Mouse (Mus musculus): ENCODE data around the gene Nek1. TPM values are rescaled to one million over a fixed set of nuclear protein-coding genes. Genes with fewer than 3 reads are reported as not detected.

Gene Nek1
- polyA plus RNA-seq, 1 experiment from 2014 or later, result 9.2 TPM

- H3K4me2 ChIP-seq, result 0 out of 2 replicates have a peak overlapping the region, but pooled peaks have one; percentile 13
- 19% methylated on average over 6 of the region's 6 CpGs for WGBS (ENCODE audit: insufficient replicate concordance)
- no peak for DNase-seq
Observed at GRCm38 (mm10) chr8:60965306-60965705, 27.7 kb upstream of the Nek1 start.

GRCm38 (mm10) chr8:60965741-60966140 lies 27.3 kb upstream of the Nek1 start:
- Histone ChIP-seq H3K36me3 (0 out of 2 replicates have a peak, but pooled peaks cover 3% of the 10 kb centered on the region), H3K4me3 (replicated peaks) (no peak overlapping the region), H3K27me3 (no peaks in the 10 kb centered on the region), H3K9ac (no peak overlapping the region), H3K4me2 (no peak overlapping the region), H3K9me3 (replicated peaks) (no peaks in the 10 kb centered on the region), H3K27ac (0 out of 2 replicates have a peak overlapping the region, but pooled peaks have one; percentile 6), H3K4me1 (replicated peaks) (peaks cover 77% of the 10 kb centered on the region)
- ATAC-seq (ENCODE audit: low read depth) (no peak), DNase-seq (no peak)
- WGBS (ENCODE audit: insufficient replicate concordance), result 63% methylated on average over 3 of the region's 3 CpGs

More at GRCm38 (mm10) chr8:60965306-60965705, 27.7 kb upstream of the Nek1 start:
- Histone ChIP-seq H3K9me3 (replicated peaks) (no peaks in the 10 kb centered on the region), H3K36me3 (0 out of 2 replicates have a peak, but pooled peaks cover 3% of the 10 kb centered on the region), H3K4me1 (replicated peaks) (peaks cover 75% of the 10 kb centered on the region), H3K27ac (peak overlapping the region; percentile 6; the same call in 1 of the 2 replicates), H3K9ac (peak overlapping the region; percentile 14; the same call in 1 of the 2 replicates), H3K27me3 (no peaks in the 10 kb centered on the region), H3K4me3 (replicated peaks) (no peak overlapping the region)
- ATAC-seq (ENCODE audit: low read depth), result peak; percentile 37; the same call in 1 of the 2 replicates

- Histone ChIP-seq H3K4me3 (replicated peaks) (0 out of 2 replicates have a peak overlapping the region, but pooled peaks have one; percentile 5), H3K4me1 (replicated peaks) (peaks cover 90% of the 10 kb centered on the region), H3K27ac (peak overlapping the region; percentile 88), H3K27me3 (no peaks in the 10 kb centered on the region), H3K9me3 (replicated peaks) (no peaks in the 10 kb centered on the region), H3K36me3 (0 out of 2 replicates have a peak, but pooled peaks cover under 1% of the 10 kb centered on the region), H3K4me2 (peak overlapping the region; percentile 51), H3K9ac (peak overlapping the region; percentile 58)
- ATAC-seq (ENCODE audit: low read depth), result 0 out of 2 replicates have a peak, but pooled peaks have one; percentile 37
- no peak for DNase-seq
- WGBS (ENCODE audit: insufficient replicate concordance), result 31% methylated on average over 2 of the region's 2 CpGs
Observed at GRCm38 (mm10) chr8:60969091-60969490, 23.9 kb upstream of the Nek1 start.

- 72% methylated on average over 4 of the region's 4 CpGs for whole genome bisulfite sequencing (ENCODE audit: insufficient replicate concordance)
- H3K36me3 ChIP-seq, result no peaks in the 10 kb centered on the region
- ATAC-seq (ENCODE audit: low read depth) (no peak), DNase-seq (no peak)
- H3K4me2 ChIP-seq, result peak overlapping the region; percentile 25
- H3K27ac ChIP-seq, result peak overlapping the region; percentile 90
- peaks cover 86% of the 10 kb centered on the region for H3K4me1 ChIP-seq (replicated peaks)
- H3K9me3 ChIP-seq (replicated peaks), result no peaks in the 10 kb centered on the region
- 0 out of 2 replicates have a peak overlapping the region, but pooled peaks have one; percentile 49 for H3K9ac ChIP-seq
- H3K27me3 ChIP-seq, result no peaks in the 10 kb centered on the region
- no peak overlapping the region for H3K4me3 ChIP-seq (replicated peaks)
Observed at GRCm38 (mm10) chr8:60971808-60972207, 21.2 kb upstream of the Nek1 start.

GRCm38 (mm10) chr8:60973448-60973847 lies 19.5 kb upstream of the Nek1 start:
- H3K4me3 ChIP-seq (replicated peaks), result peak overlapping the region; percentile 30
- H3K4me2 ChIP-seq, result peak overlapping the region; percentile 61
- H3K9ac ChIP-seq, result peak overlapping the region; percentile 56
- no peaks in the 10 kb centered on the region for H3K27me3 ChIP-seq
- DNase-seq (peak; percentile 76), ATAC-seq (ENCODE audit: low read depth) (peak; percentile 89)
- peak overlapping the region; percentile 90 for H3K27ac ChIP-seq
- 10% methylated on average over 2 of the region's 2 CpGs for WGBS (ENCODE audit: insufficient replicate concordance)
- H3K4me1 ChIP-seq (replicated peaks), result peaks cover 82% of the 10 kb centered on the region
- H3K36me3 ChIP-seq, result no peaks in the 10 kb centered on the region
- H3K9me3 ChIP-seq (replicated peaks), result no peaks in the 10 kb centered on the region

DNA sequence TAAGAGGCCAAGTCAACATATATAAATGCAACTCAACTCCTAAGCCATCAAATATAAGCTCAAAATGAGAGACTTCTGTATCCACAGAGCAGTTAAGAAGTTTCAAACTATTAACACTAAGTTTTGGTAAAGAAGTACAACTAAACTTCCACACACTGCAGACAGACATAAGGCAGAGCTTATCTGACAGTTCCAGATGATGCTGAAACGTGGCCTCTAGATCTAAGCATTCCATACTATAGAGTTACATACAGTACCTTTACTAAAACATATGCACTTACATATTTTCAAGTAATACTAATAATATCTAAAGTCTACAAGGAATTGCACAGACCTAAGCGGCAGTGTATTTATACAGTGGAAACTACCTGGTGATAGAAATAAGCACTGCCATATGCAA lies 18.2 kb upstream of the Nek1 start:
- Histone ChIP-seq H3K9me3 (replicated peaks) (no peaks in the 10 kb centered on the region), H3K4me1 (replicated peaks) (peaks cover 82% of the 10 kb centered on the region), H3K4me2 (peak overlapping the region; percentile 54), H3K27me3 (no peaks in the 10 kb centered on the region), H3K36me3 (no peaks in the 10 kb centered on the region), H3K4me3 (replicated peaks) (peak overlapping the region; percentile 29; the same call in 1 of the 2 replicates), H3K9ac (peak overlapping the region; percentile 58; the same call in 1 of the 2 replicates), H3K27ac (peak overlapping the region; percentile 90)
- ATAC-seq (ENCODE audit: low read depth) (peak; percentile 87), DNase-seq (peak; percentile 53)
- 23% methylated on average over 2 of the region's 2 CpGs for WGBS (ENCODE audit: insufficient replicate concordance)

DNA sequence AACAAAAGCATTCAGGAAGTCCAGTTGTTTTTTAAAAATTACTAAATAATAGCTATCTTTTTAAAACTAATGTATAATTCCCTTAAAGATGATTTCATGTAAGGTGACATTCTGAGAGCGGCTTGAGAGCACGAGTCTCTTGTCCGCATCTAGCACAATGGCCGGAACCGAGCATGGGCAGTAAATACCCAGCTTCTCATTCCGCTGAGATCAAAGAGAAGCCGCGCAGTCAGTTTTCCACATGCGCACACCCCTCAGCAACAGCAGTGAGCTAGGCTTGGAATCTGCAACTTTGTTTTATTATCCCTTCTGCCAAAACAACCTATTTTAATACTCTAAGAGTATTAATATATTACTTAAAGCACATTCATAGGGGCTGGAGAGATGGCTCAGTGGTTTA lies 16.2 kb upstream of the Nek1 start:
- Histone ChIP-seq H3K36me3 (no peaks in the 10 kb centered on the region), H3K4me3 (replicated peaks) (peak overlapping the region; percentile 16; the same call in 1 of the 2 replicates), H3K4me1 (replicated peaks) (peaks cover 83% of the 10 kb centered on the region), H3K4me2 (peak overlapping the region; percentile 59), H3K27ac (peak overlapping the region; percentile 76), H3K9ac (peak overlapping the region; percentile 60), H3K9me3 (replicated peaks) (no peaks in the 10 kb centered on the region), H3K27me3 (no peaks in the 10 kb centered on the region)
- no peak for ATAC-seq (ENCODE audit: low read depth)
- DNase-seq, result no peak
- 79% methylated on average over 9 of the region's 9 CpGs for WGBS (ENCODE audit: insufficient replicate concordance)

- peak overlapping the region; percentile 1; the same call in 1 of the 2 replicates for H3K4me3 ChIP-seq (replicated peaks)
- H3K4me2 ChIP-seq, result peak overlapping the region; percentile 47
- no peaks in the 10 kb centered on the region for H3K36me3 ChIP-seq
- ATAC-seq (ENCODE audit: low read depth) (no peak), DNase-seq (no peak)
- peak overlapping the region; percentile 71 for H3K27ac ChIP-seq
- WGBS (ENCODE audit: insufficient replicate concordance), result 68% methylated on average over 5 of the region's 5 CpGs
- H3K27me3 ChIP-seq, result no peaks in the 10 kb centered on the region
- peaks cover 67% of the 10 kb centered on the region for H3K4me1 ChIP-seq (replicated peaks)
- no peaks in the 10 kb centered on the region for H3K9me3 ChIP-seq (replicated peaks)
- H3K9ac ChIP-seq, result peak overlapping the region; percentile 49
Observed at GRCm38 (mm10) chr8:60978496-60978895, 14.5 kb upstream of the Nek1 start.

DNA sequence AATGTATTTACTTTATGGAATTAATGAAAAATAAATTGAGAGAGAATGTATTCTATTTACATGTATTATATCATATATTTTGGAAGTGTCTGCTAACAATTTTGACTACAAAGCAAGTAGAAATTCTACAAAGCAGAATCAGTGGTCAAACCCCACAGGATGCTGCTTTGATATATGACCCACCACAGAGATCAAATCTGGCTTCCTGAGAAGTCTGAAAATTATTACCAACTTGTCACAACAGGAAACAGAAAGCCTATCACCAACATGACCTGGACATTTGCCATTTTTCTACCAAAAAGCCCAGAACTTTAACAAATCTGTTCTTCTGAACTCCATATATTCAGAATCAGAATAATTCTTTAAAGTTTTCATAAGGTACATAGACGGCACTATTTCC lies 11.6 kb upstream of the Nek1 start:
- no peaks in the 10 kb centered on the region for H3K36me3 ChIP-seq
- no peaks in the 10 kb centered on the region for H3K27me3 ChIP-seq
- H3K4me3 ChIP-seq (replicated peaks), result peak overlapping the region; percentile 97
- peak overlapping the region; percentile 70 for H3K27ac ChIP-seq
- DNase-seq (no peak), ATAC-seq (ENCODE audit: low read depth) (no peak)
- 24% methylated on average over 1 of the region's 1 CpGs for WGBS (ENCODE audit: insufficient replicate concordance)
- peaks cover 52% of the 10 kb centered on the region for H3K4me1 ChIP-seq (replicated peaks)
- peak overlapping the region; percentile 99 for H3K9ac ChIP-seq
- H3K9me3 ChIP-seq (replicated peaks), result no peaks in the 10 kb centered on the region
- H3K4me2 ChIP-seq, result peak overlapping the region; percentile 85

- peak within 1 kb of the TSS; percentile 98 for H3K27ac ChIP-seq
- H3K9me3 ChIP-seq (replicated peaks), result no peaks in the 10 kb centered on the region
- H3K36me3 ChIP-seq, result no peaks in the 10 kb centered on the region
- ATAC-seq (ENCODE audit: low read depth), result peak; percentile 98
- under 1% methylated on average over 101 of the region's 101 CpGs for WGBS (ENCODE audit: insufficient replicate concordance)
- no peaks in the 10 kb centered on the region for H3K27me3 ChIP-seq
- H3K9ac ChIP-seq, result peak within 1 kb of the TSS; percentile 99
- H3K4me1 ChIP-seq (replicated peaks), result peaks cover 40% of the 10 kb centered on the region
- peak; percentile 100 for DNase-seq
- H3K4me2 ChIP-seq, result peak within 1 kb of the TSS; percentile 85
- H3K4me3 ChIP-seq (replicated peaks), result peak within 1 kb of the TSS; percentile 97
Observed at GRCm38 (mm10) chr8:60982701-60983687, 10.0 kb upstream of the Nek1 start, which contains the start of gene Clcn3. Gene Clcn3, minus strand, starts transcription at chr8:60983300.

- Histone ChIP-seq H3K4me2 (peak overlapping the region; percentile 85), H3K9ac (peak overlapping the region; percentile 99), H3K36me3 (no peaks in the 10 kb centered on the region), H3K27me3 (no peaks in the 10 kb centered on the region), H3K27ac (peak overlapping the region; percentile 96), H3K9me3 (replicated peaks) (no peaks in the 10 kb centered on the region), H3K4me3 (replicated peaks) (peak overlapping the region; percentile 97), H3K4me1 (replicated peaks) (peaks cover 36% of the 10 kb centered on the region)
- DNase-seq (peak; percentile 63), ATAC-seq (ENCODE audit: low read depth) (peak; percentile 61)
- WGBS (ENCODE audit: insufficient replicate concordance), result 9% methylated on average over 9 of the region's 9 CpGs
Observed at GRCm38 (mm10) chr8:60983688-60984079, 9.3 kb upstream of the Nek1 start.
